Mouse (Mus musculus): ENCODE measurements at regions not wholly inside any gene's neighbourhood (a gene's known extent, or its start where the extent isn't known, plus 50 kb on each side); places are given as distances from the start of the nearest gene placed in this dataset.

GRCm38 (mm10) chr4:99407466-99407865 is 111.8 kb downstream of the Gm12689 start:
- H3K27me3 ChIP-seq (replicated peaks), result no peaks in the 10 kb centered on the region
- H3K4me2 ChIP-seq, result no peak overlapping the region
- H3K4me1 ChIP-seq, result no peaks in the 10 kb centered on the region
- no peaks in the 10 kb centered on the region for H3K36me3 ChIP-seq
- no peak for ATAC-seq (ENCODE audit: insufficient read depth, low FRiP score, low read depth)
- no peak overlapping the region for H3K27ac ChIP-seq
- no peak overlapping the region for H3K9ac ChIP-seq
- H3K9me3 ChIP-seq, result no peaks in the 10 kb centered on the region
- 65% methylated on average over 7 of the region's 7 CpGs for WGBS
- H3K4me3 ChIP-seq (replicated peaks), result no peak overlapping the region

- Histone ChIP-seq H3K27ac (no peak overlapping the region), H3K27me3 (replicated peaks) (no peaks in the 10 kb centered on the region), H3K4me2 (no peak overlapping the region), H3K4me1 (no peaks in the 10 kb centered on the region), H3K4me3 (replicated peaks) (no peak overlapping the region), H3K9me3 (no peaks in the 10 kb centered on the region), H3K9ac (no peak overlapping the region), H3K36me3 (no peaks in the 10 kb centered on the region)
- 50% methylated on average over 1 of the region's 1 CpGs for WGBS
- no peak for ATAC-seq (ENCODE audit: insufficient read depth, low FRiP score, low read depth)
Observed at GRCm38 (mm10) chr4:99423449-99423848, 127.7 kb downstream of the Gm12689 start.

- Histone ChIP-seq H3K27me3 (replicated peaks) (no peaks in the 10 kb centered on the region), H3K36me3 (no peaks in the 10 kb centered on the region), H3K27ac (no peak overlapping the region), H3K4me2 (peak overlapping the region; percentile 57), H3K9ac (no peak overlapping the region), H3K4me3 (replicated peaks) (peak overlapping the region; percentile 28; the same call in 1 of the 2 replicates), H3K9me3 (no peaks in the 10 kb centered on the region), H3K4me1 (no peaks in the 10 kb centered on the region)
- no peak for ATAC-seq (ENCODE audit: insufficient read depth, low FRiP score, low read depth)
- WGBS, result 22% methylated on average over 28 of the region's 28 CpGs
Observed at GRCm38 (mm10) chr4:99445077-99445754, 149.5 kb downstream of the Gm12689 start.

GRCm38 (mm10) chr4:99445755-99446128 is 150.0 kb downstream of the Gm12689 start:
- H3K27ac ChIP-seq, result no peak overlapping the region
- ATAC-seq (ENCODE audit: insufficient read depth, low FRiP score, low read depth), result no peak
- no peaks in the 10 kb centered on the region for H3K36me3 ChIP-seq
- no peaks in the 10 kb centered on the region for H3K27me3 ChIP-seq (replicated peaks)
- peak overlapping the region; percentile 57 for H3K4me2 ChIP-seq
- no peaks in the 10 kb centered on the region for H3K9me3 ChIP-seq
- no peak overlapping the region for H3K4me3 ChIP-seq (replicated peaks)
- H3K9ac ChIP-seq, result no peak overlapping the region
- no peaks in the 10 kb centered on the region for H3K4me1 ChIP-seq
- WGBS, result 52% methylated on average over 9 of the region's 9 CpGs

GRCm38 (mm10) chr4:99458984-99459383 is 163.3 kb downstream of the Gm12689 start:
- no peak for ATAC-seq (ENCODE audit: insufficient read depth, low FRiP score, low read depth)
- 63% methylated on average over 4 of the region's 4 CpGs for WGBS
- no peaks in the 10 kb centered on the region for H3K27me3 ChIP-seq (replicated peaks)
- H3K4me1 ChIP-seq, result 0 out of 2 replicates have a peak, but pooled peaks cover 3% of the 10 kb centered on the region
- no peaks in the 10 kb centered on the region for H3K9me3 ChIP-seq
- H3K4me3 ChIP-seq (replicated peaks), result no peak overlapping the region
- H3K4me2 ChIP-seq, result no peak overlapping the region
- no peak overlapping the region for H3K9ac ChIP-seq
- no peak overlapping the region for H3K27ac ChIP-seq
- no peaks in the 10 kb centered on the region for H3K36me3 ChIP-seq

GRCm38 (mm10) chr4:99459436-99459835 is 163.7 kb downstream of the Gm12689 start:
- Histone ChIP-seq H3K4me1 (0 out of 2 replicates have a peak, but pooled peaks cover 3% of the 10 kb centered on the region), H3K4me3 (replicated peaks) (no peak overlapping the region), H3K9ac (no peak overlapping the region), H3K4me2 (peak overlapping the region; percentile 29), H3K36me3 (no peaks in the 10 kb centered on the region), H3K27me3 (replicated peaks) (no peaks in the 10 kb centered on the region), H3K27ac (no peak overlapping the region), H3K9me3 (no peaks in the 10 kb centered on the region)
- 5% methylated on average over 14 of the region's 14 CpGs for WGBS
- 0 out of 2 replicates have a peak, but pooled peaks have one; percentile 14 for ATAC-seq (ENCODE audit: insufficient read depth, low FRiP score, low read depth)

- H3K4me3 ChIP-seq (replicated peaks), result no peak overlapping the region
- no peak overlapping the region for H3K4me2 ChIP-seq
- H3K4me1 ChIP-seq, result no peaks in the 10 kb centered on the region
- no peak for ATAC-seq (ENCODE audit: insufficient read depth, low FRiP score, low read depth)
- WGBS, result 68% methylated on average over 9 of the region's 9 CpGs
- no peak overlapping the region for H3K27ac ChIP-seq
- H3K9me3 ChIP-seq, result no peaks in the 10 kb centered on the region
- no peak overlapping the region for H3K9ac ChIP-seq
- no peaks in the 10 kb centered on the region for H3K36me3 ChIP-seq
- H3K27me3 ChIP-seq (replicated peaks), result no peaks in the 10 kb centered on the region
Observed at GRCm38 (mm10) chr4:99465493-99465892, 169.8 kb downstream of the Gm12689 start.

- Histone ChIP-seq H3K36me3 (no peaks in the 10 kb centered on the region), H3K9ac (no peak overlapping the region), H3K4me2 (no peak overlapping the region), H3K27ac (no peak overlapping the region), H3K9me3 (no peaks in the 10 kb centered on the region), H3K27me3 (replicated peaks) (no peaks in the 10 kb centered on the region), H3K4me3 (replicated peaks) (no peak overlapping the region), H3K4me1 (no peaks in the 10 kb centered on the region)
- no peak for ATAC-seq (ENCODE audit: insufficient read depth, low FRiP score, low read depth)
- 44% methylated on average over 11 of the region's 11 CpGs for whole genome bisulfite sequencing
Observed at GRCm38 (mm10) chr4:99475701-99476218, 180.1 kb downstream of the Gm12689 start.

- Histone ChIP-seq H3K9me3 (no peaks in the 10 kb centered on the region), H3K4me1 (no peaks in the 10 kb centered on the region), H3K4me2 (no peak overlapping the region), H3K27ac (no peak overlapping the region), H3K9ac (no peak overlapping the region), H3K27me3 (replicated peaks) (no peaks in the 10 kb centered on the region), H3K4me3 (replicated peaks) (no peak overlapping the region), H3K36me3 (no peaks in the 10 kb centered on the region)
- WGBS, result 44% methylated on average over 4 of the region's 4 CpGs
- no peak for ATAC-seq (ENCODE audit: insufficient read depth, low FRiP score, low read depth)
Observed at GRCm38 (mm10) chr4:99484271-99484670, 171.8 kb upstream of the Foxd3 start.

GRCm38 (mm10) chr4:99491536-99492514 is 164.3 kb upstream of the Foxd3 start:
- Histone ChIP-seq H3K4me1 (no peaks in the 10 kb centered on the region), H3K27ac (no peak overlapping the region), H3K9ac (no peak overlapping the region), H3K4me3 (replicated peaks) (no peak overlapping the region), H3K9me3 (no peaks in the 10 kb centered on the region), H3K27me3 (replicated peaks) (no peaks in the 10 kb centered on the region), H3K4me2 (no peak overlapping the region), H3K36me3 (no peaks in the 10 kb centered on the region)
- ATAC-seq (ENCODE audit: insufficient read depth, low FRiP score, low read depth), result no peak
- WGBS, result 68% methylated on average over 12 of the region's 12 CpGs

GRCm38 (mm10) chr4:99503221-99503744 is 152.8 kb upstream of the Foxd3 start:
- no peak for ATAC-seq (ENCODE audit: insufficient read depth, low FRiP score, low read depth)
- H3K4me2 ChIP-seq, result no peak overlapping the region
- 69% methylated on average over 10 of the region's 10 CpGs for WGBS

GRCm38 (mm10) chr4:99511993-99512392 is 144.1 kb upstream of the Foxd3 start:
- H3K4me1 ChIP-seq, result no peaks in the 10 kb centered on the region
- H3K9ac ChIP-seq, result no peak overlapping the region
- 77% methylated on average over 6 of the region's 6 CpGs for WGBS
- H3K4me3 ChIP-seq (replicated peaks), result no peak overlapping the region
- H3K9me3 ChIP-seq, result no peaks in the 10 kb centered on the region
- H3K27me3 ChIP-seq (replicated peaks), result no peaks in the 10 kb centered on the region
- no peak for ATAC-seq (ENCODE audit: insufficient read depth, low FRiP score, low read depth)
- H3K36me3 ChIP-seq, result no peaks in the 10 kb centered on the region
- H3K27ac ChIP-seq, result no peak overlapping the region
- H3K4me2 ChIP-seq, result no peak overlapping the region

More at GRCm38 (mm10) chr4:99503221-99503744, 152.8 kb upstream of the Foxd3 start:
- Histone ChIP-seq H3K36me3 (no peaks in the 10 kb centered on the region), H3K9ac (no peak overlapping the region), H3K4me1 (no peaks in the 10 kb centered on the region), H3K4me3 (replicated peaks) (no peak overlapping the region), H3K27me3 (replicated peaks) (no peaks in the 10 kb centered on the region), H3K9me3 (no peaks in the 10 kb centered on the region), H3K27ac (no peak overlapping the region)
